Mouse (Mus musculus) spleen, postnatal 10 days (tissue): Measurements from ENCODE around the gene Olfr786.

Experiments used
- DNase-seq, 2 experiments: peaks; one replicate each; pipeline ENCODE4 v3.0.0; 2021 to 2022; ENCODE audit warnings: low spot score in 2 of 2

Olfr786 gene

DNA sequence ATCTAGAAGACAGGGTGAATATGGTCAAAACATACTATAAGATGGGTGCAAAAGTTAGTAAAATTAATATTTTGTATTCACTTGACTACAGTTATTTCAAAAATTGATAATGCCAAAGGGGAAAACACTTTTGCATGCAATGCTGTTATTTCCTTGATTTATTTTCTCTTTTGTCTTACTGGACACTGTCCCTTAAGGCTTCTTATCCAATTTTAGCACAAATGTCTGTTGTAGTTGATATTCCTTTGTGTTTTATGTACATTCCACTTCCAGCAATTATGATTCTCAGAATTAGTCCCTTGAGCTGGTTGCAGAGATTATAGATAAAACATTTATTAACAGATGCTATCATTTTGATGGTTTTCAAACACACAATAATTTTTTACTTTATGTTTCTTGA lies at the start of gene Olfr786:
Gene Olfr786 (plus strand): TSS at position 301 of the 400 bp plus-strand sequence.
- no peak for DNase-seq

DNA sequence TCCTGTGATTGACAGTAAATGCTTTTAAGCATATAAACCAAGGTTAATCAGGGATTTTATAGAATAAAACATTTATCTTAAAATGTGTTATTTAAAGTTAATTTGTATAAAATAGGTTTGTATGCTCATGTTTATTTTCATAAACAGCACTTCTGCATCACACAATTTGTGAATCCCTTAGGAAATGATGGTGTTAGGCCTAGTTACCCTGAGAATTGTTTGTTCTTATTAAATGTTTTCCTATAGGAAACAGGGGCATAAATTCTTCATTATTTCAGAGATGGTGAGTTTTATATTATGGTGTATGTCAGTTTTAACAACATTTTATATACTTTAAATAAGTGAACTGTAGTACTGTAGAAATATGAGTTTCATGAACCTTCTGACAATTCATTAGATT lies 43.3 kb upstream of the Olfr786 start, which contains the start of gene Olfr784:
Gene Olfr784 (plus strand): TSS at position 301 of the 400 bp plus-strand sequence.
- no peak for DNase-seq

- DNase-seq = no peak
Measured at GRCm38 (mm10) chr10:129400892-129401291, 26.2 kb upstream of the Olfr786 start.

DNA sequence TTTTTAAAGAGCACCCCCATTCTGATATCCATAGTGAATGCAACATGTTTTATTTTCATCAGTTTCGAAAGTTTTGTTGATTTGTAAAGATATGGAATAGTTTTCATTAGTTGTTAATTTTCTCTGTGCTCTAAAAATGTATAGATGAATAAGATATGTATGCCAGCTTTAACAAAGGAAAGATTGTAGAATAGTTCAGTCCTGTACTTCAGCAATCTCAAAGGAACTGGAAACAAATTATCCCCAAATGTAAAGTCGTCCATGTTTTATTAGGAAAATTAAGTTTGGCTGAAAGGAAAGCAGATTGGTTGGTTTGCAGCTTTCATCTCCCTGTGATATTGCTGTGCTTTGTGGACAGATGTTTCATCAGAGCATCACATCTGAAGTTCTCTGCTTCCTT lies 22.0 kb upstream of the Olfr786 start, which contains the start of gene Olfr785:
Gene Olfr785 (plus strand): TSS at position 301 of the 400 bp plus-strand sequence.
- no peak for DNase-seq

DNA sequence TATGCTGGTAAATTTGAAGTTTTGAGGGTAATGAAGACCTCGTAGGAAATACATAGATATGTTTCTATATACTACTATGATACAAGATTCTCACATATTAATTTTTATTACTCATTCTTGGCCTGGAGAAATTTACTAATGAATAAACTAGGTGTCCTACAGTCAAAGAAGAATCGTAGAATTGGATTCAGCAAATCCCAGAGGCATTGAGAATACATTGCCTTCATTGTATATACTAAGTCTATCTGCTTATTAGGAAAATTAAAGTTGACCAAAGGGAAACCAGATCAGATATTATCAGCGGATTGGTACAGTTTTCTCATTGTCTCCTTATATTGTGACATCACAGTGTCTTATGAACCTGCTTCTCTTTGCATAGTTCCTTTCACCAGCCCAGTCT lies 34.5 kb downstream of the Olfr786 start, which contains the start of gene Olfr787:
Gene Olfr787 (plus strand): TSS at position 301 of the 400 bp plus-strand sequence.
- no peak for DNase-seq

GRCm38 (mm10) chr10:129470698-129471097 lies 43.6 kb downstream of the Olfr786 start, which contains the start of gene Olfr788:
Gene Olfr788 (plus strand): TSS chr10:129470998.
- no peak for DNase-seq

- no peak for DNase-seq
Measured at GRCm38 (mm10) chr10:129473256-129473655, 46.1 kb downstream of the Olfr786 start.

GRCm38 (mm10) chr10:129473723-129474122 lies 46.6 kb downstream of the Olfr786 start:
- no peak for DNase-seq

DNA sequence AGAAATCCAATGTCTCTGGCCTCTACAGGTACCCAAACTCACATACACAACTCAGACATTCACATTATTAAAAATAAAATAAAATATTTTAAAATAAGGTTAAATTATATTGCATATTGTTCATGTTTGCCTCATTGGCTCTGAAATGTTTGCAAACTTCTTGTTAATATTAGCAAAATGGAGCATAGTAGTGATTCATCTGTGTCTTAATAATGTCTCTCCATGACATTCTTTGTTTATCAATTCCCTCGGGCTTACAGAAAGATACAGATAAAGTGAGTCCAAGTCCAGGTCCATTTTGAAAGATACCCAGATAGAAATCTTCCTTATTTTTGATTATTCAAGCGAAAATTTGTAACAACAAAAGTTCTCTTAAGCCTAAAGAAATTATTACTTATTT lies 57.3 kb downstream of the Olfr786 start, which contains the start of gene Olfr789:
Gene Olfr789 (plus strand): TSS at position 301 of the 400 bp plus-strand sequence.
- no peak for DNase-seq
